Mouse (Mus musculus) adipose tissue, adult 10 weeks (tissue): ENCODE measurements around the gene Gm4846. TPM values are rescaled to one million over a fixed set of nuclear protein-coding genes. Genes with fewer than 3 reads are reported as not detected.

ENCODE experiments used
- polyA plus RNA-seq: library from polyadenylated mRNA; stranded (reverse); fragments of 350-450 nt; fragmentation: Illumina TruSeq; extraction: RNeasy Lipid Tissue Mini Kit (QIAGEN cat#74804); gene quantifications from one replicate; pipeline ENCODE4 v1.2.3, GENCODE M21; 2014; ENCODE audit warnings: low read depth, low replicate concordance

The Gm4846 gene
- polyA plus RNA-seq = 1,100 TPM

DNA sequence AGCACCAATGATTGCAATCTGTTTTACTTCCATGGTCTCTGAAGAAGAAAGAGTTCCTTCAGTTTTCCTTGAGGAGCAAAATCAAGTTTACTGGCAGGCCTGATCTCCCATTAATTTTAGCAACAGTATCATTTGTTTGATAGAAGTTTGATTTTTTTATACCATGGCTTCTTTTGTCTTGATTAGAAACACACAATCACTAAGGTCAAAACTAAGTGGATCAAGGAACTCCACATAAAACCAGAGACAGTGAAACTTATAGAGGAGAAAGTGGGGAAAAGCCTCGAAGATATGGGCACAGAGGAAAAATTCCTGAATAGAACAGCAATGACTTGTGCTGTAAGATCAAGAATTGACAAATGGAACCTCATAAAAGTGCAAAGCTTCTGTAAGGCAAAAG, at the start of gene Gm4846:
TSS of gene Gm4846 (minus strand) at position 101 of the 400 bp plus-strand sequence.

Other genes starting within 250 kb of the Gm4846 start
- gene Ildr2, start 243.4 kb downstream of the Gm4846 start, polyA plus RNA-seq = 11.8 TPM
- gene Tada1, start 118.5 kb downstream of the Gm4846 start, polyA plus RNA-seq = 18.7 TPM
- gene Pogk, start 87.7 kb downstream of the Gm4846 start, polyA plus RNA-seq = 17.6 TPM
- not detected for gene Gm4847, start 150.1 kb upstream of the Gm4846 start, polyA plus RNA-seq
- gene Fmo9, start 184.3 kb upstream of the Gm4846 start, polyA plus RNA-seq = not detected